Mouse (Mus musculus) heart, embryonic 10.5 days (tissue): Measurements from ENCODE around the gene Ganc. TPM values are rescaled to one million over a fixed set of nuclear protein-coding genes. Genes with fewer than 3 reads are reported as not detected.

Source experiments
- DNase-seq: peaks from one replicate; pipeline ENCODE4 v3.0.0-alpha.2; 2017; ENCODE audit warnings: low spot score
- H3K27ac ChIP-seq: fragments of 300-500 bp; sonication (generic); 2 replicates; pipeline ENCODE4 v1.5.1; 2016; ENCODE audit warnings: mild to moderate bottlenecking
- H3K27me3 ChIP-seq: fragments of 300-500 bp; sonication (generic); 2 replicates; pipeline ENCODE4 v1.6.1; 2016; ENCODE audit warnings: mild to moderate bottlenecking; ENCODE audit not compliant: poor library complexity, insufficient read depth, severe bottlenecking
- H3K36me3 ChIP-seq: fragments of 300-500 bp; sonication (generic); 2 replicates; pipeline ENCODE4 v1.6.1; 2016; ENCODE audit warnings: mild to moderate bottlenecking, moderate library complexity
- H3K4me1 ChIP-seq: fragments of 300-500 bp; sonication (generic); 2 replicates; pipeline ENCODE4 v1.6.1; 2016; ENCODE audit warnings: mild to moderate bottlenecking
- H3K4me3 ChIP-seq: fragments of 300-500 bp; sonication (generic); 2 replicates; pipeline ENCODE4 v1.5.1; 2016; ENCODE audit warnings: mild to moderate bottlenecking, moderate library complexity
- H3K9me3 ChIP-seq: fragments of 300-500 bp; sonication (generic); 2 replicates; pipeline ENCODE4 v1.6.1; 2016; ENCODE audit warnings: mild to moderate bottlenecking, moderate library complexity
- WGBS: fragments of 180-500 bp; shearing (Covaris S2); methylation state at CpG from one replicate; pipeline ENCODE4 v1.1.7; 2016; 5-methylcytosine and 5-hydroxymethylcytosine counted together
- polyA plus RNA-seq: library from polyadenylated mRNA; unstranded; fragments of >200 nt; fragmentation: Nextera tagmentation; extraction: Ambion mirVana; gene quantifications from 2 replicates; pipeline ENCODE4 v1.2.1, GENCODE M21; 2016

Gene Ganc
- polyA plus RNA-seq, 1 experiment from 2014 or later = 7.0 TPM

DNA sequence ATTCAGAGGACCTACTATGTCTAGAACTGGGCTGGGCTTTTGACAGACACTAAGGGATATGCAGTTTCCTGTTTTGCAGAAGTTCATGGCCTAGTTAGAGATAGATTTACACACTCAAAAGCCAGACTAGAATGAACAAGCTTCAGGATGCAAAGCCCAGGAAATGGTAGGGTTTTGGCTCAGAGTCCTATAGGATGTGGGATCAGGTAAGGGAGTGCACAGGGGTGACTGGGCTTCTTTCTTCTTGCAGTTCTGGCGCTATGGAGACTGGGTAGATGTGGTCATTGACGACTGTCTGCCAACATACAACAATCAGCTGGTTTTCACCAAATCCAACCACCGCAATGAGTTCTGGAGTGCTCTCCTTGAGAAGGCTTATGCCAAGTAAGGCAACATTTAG lies 80.5 kb downstream of the Ganc start:
- WGBS = 83% methylated on average over 3 of the region's 3 CpGs
- Histone ChIP-seq H3K27me3 (no peaks in the 10 kb centered on the region), H3K27ac (no peak overlapping the region), H3K36me3 (no peaks in the 10 kb centered on the region), H3K9me3 (no peaks in the 10 kb centered on the region), H3K4me1 (peaks cover 22% of the 10 kb centered on the region), H3K4me3 (no peak overlapping the region)
- DNase-seq = no peak

DNA sequence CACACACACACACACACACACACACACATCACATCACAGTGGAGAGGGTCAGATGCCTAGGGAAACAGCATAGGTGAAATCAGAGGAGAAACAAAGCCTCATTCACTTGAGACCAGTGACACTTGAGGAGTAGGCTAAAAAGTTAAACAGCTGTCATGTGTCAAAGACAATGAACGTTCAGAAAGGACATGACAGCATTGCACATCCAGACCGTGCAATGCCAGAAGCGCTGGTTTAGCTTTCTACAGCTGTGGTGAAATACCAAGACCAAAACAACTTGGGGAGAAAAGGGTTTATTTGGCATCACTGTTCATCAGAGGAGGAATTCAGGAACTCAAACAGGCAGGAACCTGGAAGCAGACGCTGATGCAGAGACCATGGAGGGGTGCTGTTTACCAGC lies 89.6 kb downstream of the Ganc start:
- H3K27ac ChIP-seq = no peak overlapping the region
- WGBS = 59% methylated on average over 4 of the region's 4 CpGs
- no peaks in the 10 kb centered on the region for H3K36me3 ChIP-seq
- no peaks in the 10 kb centered on the region for H3K9me3 ChIP-seq
- DNase-seq = no peak
- H3K4me1 ChIP-seq = peaks cover 17% of the 10 kb centered on the region; the same call in 1 of the 2 replicates
- H3K4me3 ChIP-seq = no peak overlapping the region
- H3K27me3 ChIP-seq = no peaks in the 10 kb centered on the region; the same call in 1 of the 2 replicates

DNA sequence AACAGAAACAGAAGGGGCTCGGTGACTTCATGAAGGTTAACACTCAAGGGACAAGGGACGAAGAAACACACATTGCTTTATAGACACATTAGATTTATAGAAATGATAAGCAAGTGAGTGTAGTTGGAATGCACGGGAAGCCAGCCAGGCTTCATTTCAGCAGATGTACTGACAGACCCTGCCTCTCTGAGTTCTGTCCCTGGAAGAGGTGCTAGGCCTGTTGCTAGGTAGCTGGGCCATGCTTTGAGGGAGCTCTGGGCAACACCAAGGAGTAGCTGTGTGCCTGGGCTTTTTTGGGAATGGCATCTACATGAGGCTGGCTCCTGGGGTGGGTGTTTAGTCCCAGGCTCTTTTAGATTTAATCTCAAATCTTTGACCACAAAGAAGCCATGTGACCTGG lies 92.8 kb downstream of the Ganc start:
- Histone ChIP-seq H3K4me3 (no peak overlapping the region), H3K4me1 (peaks cover 42% of the 10 kb centered on the region), H3K27me3 (no peaks in the 10 kb centered on the region), H3K27ac (no peak overlapping the region), H3K36me3 (no peaks in the 10 kb centered on the region), H3K9me3 (no peaks in the 10 kb centered on the region)
- 69% methylated on average over 3 of the region's 3 CpGs for WGBS
- DNase-seq = no peak

DNA sequence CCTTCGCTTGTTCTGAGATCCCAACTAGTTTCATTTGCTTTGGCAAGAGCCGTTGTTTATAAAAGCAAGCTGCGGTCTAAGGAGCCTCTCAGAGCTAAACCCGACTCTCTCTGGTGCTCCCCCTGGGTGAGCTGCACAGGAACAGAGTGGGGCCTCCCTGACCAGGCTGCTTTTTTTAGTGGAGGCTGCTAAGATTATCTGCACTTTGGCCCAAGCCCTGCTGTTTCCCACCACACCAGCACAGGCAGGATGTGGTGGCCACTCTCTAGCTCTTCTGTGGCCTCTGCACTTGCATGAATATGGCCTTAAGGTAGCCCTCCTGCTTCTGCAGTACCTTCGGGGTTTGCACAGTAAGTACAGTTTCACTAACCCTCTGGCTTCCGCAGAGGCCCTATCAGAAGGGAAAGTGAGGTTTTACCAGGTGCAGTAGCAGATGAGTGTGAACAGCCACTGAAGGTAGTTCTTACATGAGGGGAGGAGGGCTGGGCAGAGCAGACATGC lies 96.3 kb downstream of the Ganc start:
- no peaks in the 10 kb centered on the region for H3K27me3 ChIP-seq
- H3K4me3 ChIP-seq = no peak overlapping the region
- no peak for DNase-seq
- no peaks in the 10 kb centered on the region for H3K9me3 ChIP-seq
- WGBS = 55% methylated on average over 6 of the region's 6 CpGs
- H3K27ac ChIP-seq = peak overlapping the region; percentile 80
- H3K4me1 ChIP-seq = peaks cover 56% of the 10 kb centered on the region
- H3K36me3 ChIP-seq = peaks cover 7% of the 10 kb centered on the region

DNA sequence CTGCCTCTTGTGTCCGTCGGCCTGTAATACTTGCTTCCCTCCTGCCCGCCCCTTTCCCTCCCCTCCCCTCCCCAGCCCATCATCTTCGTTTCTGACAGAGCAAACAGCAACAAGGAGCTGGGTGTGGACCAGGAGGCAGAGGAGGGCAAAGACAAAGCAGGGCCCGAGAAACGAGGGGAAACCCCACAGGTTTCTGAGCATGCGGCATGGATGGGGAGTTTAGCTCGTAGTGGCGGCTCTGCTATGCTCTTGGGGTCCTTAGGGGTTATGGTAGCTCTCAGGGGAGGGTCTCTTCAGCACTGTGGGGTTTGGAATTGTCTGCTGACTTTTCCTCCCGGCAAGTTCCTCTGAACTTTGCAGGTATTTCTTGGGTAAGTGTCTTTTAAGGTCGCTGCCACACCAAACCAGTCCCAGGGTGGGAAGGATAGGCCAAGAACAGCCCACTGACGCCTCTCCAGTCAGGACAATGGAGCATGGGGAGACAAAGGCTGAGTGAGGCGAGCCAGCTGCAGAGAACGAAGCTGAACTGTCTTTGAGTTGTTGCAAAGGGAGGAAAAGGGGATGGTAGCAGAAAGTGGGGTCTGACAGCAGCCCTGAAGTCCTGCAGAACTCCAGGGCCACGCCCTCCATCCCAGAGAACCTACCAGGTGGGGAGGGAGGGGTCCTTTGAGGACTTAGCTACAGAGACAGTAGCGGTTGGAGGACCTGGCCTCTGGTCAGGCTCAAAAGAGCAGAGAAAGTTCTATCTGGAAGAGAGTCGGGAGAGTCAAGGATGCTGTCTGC lies 97.6 kb downstream of the Ganc start:
- WGBS = 37% methylated on average over 17 of the region's 17 CpGs
- H3K4me3 ChIP-seq = no peak overlapping the region
- peaks cover 53% of the 10 kb centered on the region for H3K4me1 ChIP-seq
- H3K27me3 ChIP-seq = no peaks in the 10 kb centered on the region
- peak overlapping the region; percentile 80 for H3K27ac ChIP-seq
- H3K36me3 ChIP-seq = peaks cover 20% of the 10 kb centered on the region
- H3K9me3 ChIP-seq = no peaks in the 10 kb centered on the region
- no peak for DNase-seq

DNA sequence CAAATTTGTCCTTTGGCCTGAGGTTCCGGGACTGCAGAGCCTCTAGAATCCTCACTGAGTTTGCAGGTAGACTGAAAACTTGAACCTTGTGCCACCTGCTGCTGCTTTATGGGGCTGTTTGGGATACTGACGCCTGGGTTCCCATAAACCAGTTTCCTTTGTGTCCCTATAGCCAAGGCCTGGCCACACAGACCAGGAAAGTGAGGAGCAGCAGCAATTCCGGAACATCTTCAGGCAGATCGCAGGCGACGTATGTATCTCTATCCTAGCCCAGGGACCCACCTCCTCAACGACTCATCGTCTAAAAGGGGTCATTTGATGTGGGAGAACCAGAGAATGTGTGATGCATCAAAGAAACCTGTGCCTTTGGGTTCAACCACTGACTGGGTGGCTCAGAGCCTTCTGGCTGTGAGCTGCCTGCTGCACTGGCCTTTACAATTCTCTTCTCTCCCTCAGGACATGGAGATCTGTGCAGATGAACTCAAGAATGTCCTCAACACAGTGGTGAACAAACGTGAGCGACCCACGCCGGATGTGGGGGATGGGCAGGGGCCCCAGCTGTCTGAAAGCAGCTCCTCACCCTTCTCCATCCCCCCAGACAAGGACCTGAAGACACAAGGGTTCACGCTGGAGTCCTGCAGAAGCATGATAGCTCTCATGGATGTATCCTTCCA lies 98.4 kb downstream of the Ganc start:
- H3K27me3 ChIP-seq = no peaks in the 10 kb centered on the region
- H3K4me1 ChIP-seq = peaks cover 45% of the 10 kb centered on the region
- no peak overlapping the region for H3K4me3 ChIP-seq
- WGBS = 58% methylated on average over 13 of the region's 13 CpGs
- H3K36me3 ChIP-seq = peaks cover 25% of the 10 kb centered on the region
- no peak for DNase-seq
- H3K9me3 ChIP-seq = no peaks in the 10 kb centered on the region
- H3K27ac ChIP-seq = peak overlapping the region; percentile 80; the same call in 1 of the 2 replicates

DNA sequence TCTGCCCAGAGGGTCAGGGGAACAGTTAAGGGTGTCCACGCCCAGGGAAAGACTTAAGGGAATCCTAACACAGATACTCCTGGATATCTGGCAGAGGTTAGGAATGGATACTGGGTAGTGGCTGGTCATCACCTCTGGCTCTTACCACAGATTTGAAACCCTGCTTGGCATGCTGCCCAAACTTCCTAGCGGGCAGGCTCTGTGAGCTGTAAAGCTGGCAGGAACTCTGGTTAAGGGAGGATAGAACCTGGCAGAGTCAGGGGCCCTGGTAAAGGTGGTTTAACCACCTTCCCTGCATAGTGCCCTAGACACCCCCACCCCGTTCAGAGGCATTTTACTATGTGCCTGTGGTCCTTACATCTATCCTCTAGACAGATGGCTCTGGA lies 98.9 kb downstream of the Ganc start:
- no peaks in the 10 kb centered on the region for H3K27me3 ChIP-seq
- WGBS = 66% methylated on average over 3 of the region's 3 CpGs
- no peak for DNase-seq
- peaks cover 25% of the 10 kb centered on the region for H3K36me3 ChIP-seq
- no peak overlapping the region for H3K4me3 ChIP-seq
- H3K9me3 ChIP-seq = no peaks in the 10 kb centered on the region
- H3K27ac ChIP-seq = 0 out of 2 replicates have a peak overlapping the region, but pooled peaks have one; percentile 19
- H3K4me1 ChIP-seq = peaks cover 44% of the 10 kb centered on the region

DNA sequence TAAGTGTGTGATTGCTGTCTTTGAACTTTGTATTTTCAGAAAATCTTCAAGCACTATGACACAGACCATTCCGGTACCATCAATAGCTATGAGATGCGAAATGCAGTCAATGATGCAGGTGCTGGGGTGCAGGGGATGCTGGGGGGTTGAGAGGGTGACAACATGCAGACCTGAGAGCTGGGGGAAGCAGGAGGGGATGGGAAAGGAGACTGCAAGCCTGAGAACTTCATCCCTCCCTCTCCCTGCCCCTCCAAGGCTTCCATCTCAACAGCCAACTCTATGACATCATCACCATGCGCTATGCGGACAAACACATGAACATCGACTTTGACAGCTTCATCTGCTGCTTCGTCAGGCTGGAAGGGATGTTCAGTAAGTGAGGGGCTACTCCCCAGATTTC lies 99.4 kb downstream of the Ganc start:
- Histone ChIP-seq H3K4me1 (peaks cover 44% of the 10 kb centered on the region), H3K36me3 (peaks cover 29% of the 10 kb centered on the region), H3K9me3 (no peaks in the 10 kb centered on the region), H3K4me3 (no peak overlapping the region), H3K27ac (no peak overlapping the region), H3K27me3 (no peaks in the 10 kb centered on the region)
- WGBS = 89% methylated on average over 6 of the region's 6 CpGs
- no peak for DNase-seq

GRCm38 (mm10) chr2:120503992-120504391 lies 100.3 kb downstream of the Ganc start:
- Histone ChIP-seq H3K27ac (no peak overlapping the region), H3K9me3 (no peaks in the 10 kb centered on the region), H3K4me3 (no peak overlapping the region), H3K27me3 (no peaks in the 10 kb centered on the region), H3K4me1 (peaks cover 44% of the 10 kb centered on the region), H3K36me3 (peaks cover 38% of the 10 kb centered on the region)
- no peak for DNase-seq
- 78% methylated on average over 5 of the region's 5 CpGs for WGBS

Other genes with a start within 250 kb of the Ganc start
- 115 and 173 TPM in 2 replicates for gene Ehd4, start 249.3 kb upstream of the Ganc start, polyA plus RNA-seq
- gene Pla2g4e, start 158.6 kb upstream of the Ganc start, polyA plus RNA-seq = 0.52 and 0.54 TPM in 2 replicates
- 0.04 TPM in 1 of 2 replicates, not detected in the other for gene Pla2g4d, start 114.7 kb upstream of the Ganc start, polyA plus RNA-seq
- 0.05 TPM in 1 of 2 replicates, not detected in the other for gene Pla2g4f, start 89.7 kb upstream of the Ganc start, polyA plus RNA-seq
- 17.4 and 19.2 TPM in 2 replicates for gene Vps39, start 50.8 kb upstream of the Ganc start, polyA plus RNA-seq
- 4.4 and 4.5 TPM in 2 replicates for gene Tmem87a, start 217 bp downstream of the Ganc start, polyA plus RNA-seq
- gene Capn3, start 52.1 kb downstream of the Ganc start, polyA plus RNA-seq = 5.2 and 6.3 TPM in 2 replicates
- 59.7 and 64.8 TPM in 2 replicates for gene Zfp106, start 159.9 kb downstream of the Ganc start, polyA plus RNA-seq
- 65.7 and 66.3 TPM in 2 replicates for gene Snap23, start 163.8 kb downstream of the Ganc start, polyA plus RNA-seq
- gene Haus2, start 205.5 kb downstream of the Ganc start, polyA plus RNA-seq = 27.4 and 28.5 TPM in 2 replicates
- gene Lrrc57, start 205.6 kb downstream of the Ganc start, polyA plus RNA-seq = 21.0 and 21.3 TPM in 2 replicates
- 1.7 and 2.3 TPM in 2 replicates for gene Stard9, start 225.2 kb downstream of the Ganc start, polyA plus RNA-seq